Mouse (Mus musculus): ENCODE measurements around the gene Sec61g.

- TF ChIP-seq POLR2A (IDR thresholded peaks at IDR 0.05; ENCODE audit: control insufficient read depth, extremely low read depth, insufficient read depth, low read length, poor library complexity) (peak; percentile 74), CTCF (IDR thresholded peaks at IDR 0.05; ENCODE audit: borderline replicate concordance, control insufficient read depth, extremely low read depth, insufficient read depth, low read length, poor library complexity) (no peak)
Measured at GRCm38 (mm10) chr11:16508052-16508654, at the start of gene Sec61g.
